Mouse (Mus musculus) megakaryocyte-erythroid progenitor cell, adult 5-6 weeks (primary cell): ENCODE results near the gene Arrdc1. TPM values are rescaled to one million over a fixed set of nuclear protein-coding genes. Genes with fewer than 3 reads are reported as not detected.

ENCODE experiments used
- ATAC-seq: replicated peaks from 2 replicates; pipeline ENCODE4 v1.8.0; 2016; ENCODE audit warnings: mild to moderate bottlenecking, inconsistent platforms; ENCODE audit not compliant: severe bottlenecking, poor library complexity, low FRiP score, low TSS enrichment
- total RNA-seq, 2 experiments: library from RNA; stranded (forward) in 1 of 2; stranded (reverse) in 1 of 2; fragments of 200-1000, 215-1000 nt in 1 of 2; fragments of >200 nt in 1 of 2; fragmentation: Nextera tagmentation in 1 of 2; gene quantifications; 2 replicates each; pipeline ENCODE4 v1.2.3; 2014 to 2017

The Arrdc1 gene
- total RNA-seq, 2 experiments from 2014 or later, result 38.7 to 53.4 TPM

- ATAC-seq, result no peak
These were observed 8.6 kb downstream of the Arrdc1 start for GRCm38 (mm10) chr2:24926345-24926964.

- no peak for ATAC-seq
These were observed 9.8 kb downstream of the Arrdc1 start for GRCm38 (mm10) chr2:24925284-24925683.

GRCm38 (mm10) chr2:24923561-24923960 is 11.5 kb downstream of the Arrdc1 start:
- no peak for ATAC-seq

- peak; percentile 54 for ATAC-seq
These were observed 15.2 kb downstream of the Arrdc1 start for GRCm38 (mm10) chr2:24919839-24920175.

GRCm38 (mm10) chr2:24918930-24919838 is 15.9 kb downstream of the Arrdc1 start, which contains the start of gene Ehmt1:
TSS of gene Ehmt1 (minus strand) at chr2:24919614.
- peak; percentile 93 for ATAC-seq

GRCm38 (mm10) chr2:24914762-24915161 is 20.3 kb downstream of the Arrdc1 start:
- ATAC-seq, result no peak

GRCm38 (mm10) chr2:24912589-24912988 is 22.5 kb downstream of the Arrdc1 start:
- no peak for ATAC-seq

- no peak for ATAC-seq
These were observed 22.9 kb downstream of the Arrdc1 start for GRCm38 (mm10) chr2:24912189-24912588.

- no peak for ATAC-seq
These were observed 24.6 kb downstream of the Arrdc1 start for GRCm38 (mm10) chr2:24910481-24910880.

GRCm38 (mm10) chr2:24905653-24906155 is 29.3 kb downstream of the Arrdc1 start:
- no peak for ATAC-seq

- ATAC-seq, result no peak
These were observed 30.0 kb downstream of the Arrdc1 start for GRCm38 (mm10) chr2:24904823-24905652.

- no peak for ATAC-seq
These were observed 32.1 kb downstream of the Arrdc1 start for GRCm38 (mm10) chr2:24902999-24903398.

GRCm38 (mm10) chr2:24901055-24901454 is 34.0 kb downstream of the Arrdc1 start:
- ATAC-seq, result no peak

- no peak for ATAC-seq
These were observed 35.8 kb downstream of the Arrdc1 start for GRCm38 (mm10) chr2:24899292-24899691.

GRCm38 (mm10) chr2:24896761-24897160 is 38.3 kb downstream of the Arrdc1 start:
- ATAC-seq, result no peak

- peak; percentile 67 for ATAC-seq
These were observed 40.8 kb downstream of the Arrdc1 start for GRCm38 (mm10) chr2:24894211-24894610.

GRCm38 (mm10) chr2:24892318-24892717 is 42.7 kb downstream of the Arrdc1 start:
- no peak for ATAC-seq

GRCm38 (mm10) chr2:24890541-24891447 is 44.3 kb downstream of the Arrdc1 start:
- ATAC-seq, result peak; percentile 92

GRCm38 (mm10) chr2:24888895-24889294 is 46.2 kb downstream of the Arrdc1 start:
- peak; percentile 60; the same call in 1 of the 2 replicates for ATAC-seq
